Mouse (Mus musculus) liver (tissue): ENCODE results near the gene Cuta.
"Not testable (repeated sequence)": the region's sequence is repeated elsewhere in the genome, so short reads cannot be mapped to it uniquely, and the experiment has no call there.

Experiments
- DNase-seq: peaks from one replicate; pipeline ENCODE4 v3.0.0-alpha.2; 2020; ENCODE audit warnings: mixed read lengths

Cuta gene

DNA sequence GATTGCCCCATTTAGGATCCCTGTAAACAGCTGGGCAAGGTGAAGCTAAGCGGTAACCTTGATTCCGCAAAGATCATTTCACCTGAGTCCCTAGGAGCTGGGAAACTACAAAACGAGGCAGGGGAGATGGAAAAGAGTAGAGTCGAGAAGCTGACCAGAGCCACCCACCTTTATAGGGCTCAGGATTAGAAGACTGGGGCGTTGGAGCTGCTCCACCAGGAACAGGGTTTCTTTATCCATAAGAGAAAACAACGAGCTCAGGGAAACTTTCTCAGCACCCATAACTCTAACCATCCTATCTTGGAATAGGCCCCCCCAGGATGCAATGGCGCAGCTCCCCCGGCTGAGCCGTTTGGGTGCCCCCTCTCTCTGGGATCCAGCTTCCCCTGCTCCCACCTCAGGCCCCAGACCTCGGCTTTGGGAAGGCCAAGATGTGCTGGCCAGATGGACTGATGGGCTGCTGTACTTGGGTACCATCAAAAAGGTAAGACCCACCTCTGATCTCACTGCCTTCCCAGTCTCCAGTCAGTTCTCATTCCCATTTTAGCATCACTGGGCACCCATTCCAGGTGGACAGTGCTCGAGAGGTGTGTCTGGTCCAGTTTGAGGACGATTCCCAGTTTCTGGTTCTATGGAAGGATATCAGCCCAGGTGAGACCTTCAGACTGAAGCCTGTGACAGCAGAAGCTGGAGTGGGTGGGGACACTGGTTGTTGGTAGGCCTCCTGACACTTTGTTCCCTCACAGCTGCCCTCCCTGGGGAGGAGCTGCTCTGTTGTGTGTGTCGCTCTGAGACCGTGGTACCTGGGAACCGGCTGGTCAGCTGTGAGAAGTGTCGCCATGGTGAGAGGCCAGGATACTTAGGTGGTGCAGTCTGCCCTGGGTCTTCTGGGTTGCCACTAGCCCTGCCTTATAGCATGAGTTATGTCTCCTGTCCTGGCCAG is 5.2 kb downstream of the Cuta start:
- no peak for DNase-seq

GRCm38 (mm10) chr17:26933419-26933818 is 6.0 kb downstream of the Cuta start:
- DNase-seq = no peak

GRCm38 (mm10) chr17:26932839-26933398 is 6.5 kb downstream of the Cuta start, which contains the start of gene Phf1:
TSS of gene Phf1 (plus strand) at chr17:26933052.
- DNase-seq = peak; percentile 98

- peak; percentile 56 for DNase-seq
Observed at GRCm38 (mm10) chr17:26931795-26932194, 7.6 kb downstream of the Cuta start.

GRCm38 (mm10) chr17:26925414-26925813 is 14.0 kb downstream of the Cuta start:
- not testable (repeated sequence) for DNase-seq

DNA sequence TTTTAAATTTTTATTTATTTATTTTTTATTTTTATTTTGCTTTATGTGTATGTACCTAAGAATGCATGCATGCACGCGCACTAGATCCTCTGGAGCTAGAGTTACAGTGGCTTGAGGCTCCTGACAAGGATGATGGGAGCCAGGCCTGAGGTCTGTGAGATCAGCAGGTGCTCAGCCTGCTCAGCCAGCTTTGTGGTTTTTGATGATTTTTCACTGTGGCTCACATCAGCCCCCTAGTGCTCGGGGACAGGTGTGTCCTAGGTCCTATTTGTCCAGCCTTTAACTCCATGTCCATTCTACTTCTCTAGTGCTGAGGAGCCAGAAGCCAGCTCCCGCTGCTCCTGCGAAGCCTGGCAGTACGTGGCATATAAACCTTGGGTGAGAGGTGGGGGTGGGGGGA is 17.0 kb downstream of the Cuta start:
- not testable (repeated sequence) for DNase-seq

DNA sequence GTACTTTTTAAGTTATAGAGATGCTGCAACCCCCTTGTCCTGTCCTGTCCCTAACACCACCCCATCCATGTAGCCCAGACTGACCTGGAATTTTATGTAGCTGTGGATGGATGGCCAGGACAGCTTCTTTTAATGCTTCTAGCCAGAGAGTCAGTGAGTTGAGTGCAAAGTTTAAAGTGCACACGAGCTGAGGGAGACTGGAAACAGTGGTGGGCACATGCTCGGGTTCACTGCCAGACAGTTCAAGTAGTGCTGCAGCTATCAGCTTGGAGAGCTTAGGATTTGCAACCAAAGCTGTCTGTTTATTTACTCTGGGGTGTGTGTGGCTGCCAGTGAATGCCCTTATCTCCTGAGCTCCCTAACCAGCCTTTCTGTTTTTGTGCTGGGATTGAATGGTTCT is 19.9 kb downstream of the Cuta start:
- not testable (repeated sequence) for DNase-seq

DNA sequence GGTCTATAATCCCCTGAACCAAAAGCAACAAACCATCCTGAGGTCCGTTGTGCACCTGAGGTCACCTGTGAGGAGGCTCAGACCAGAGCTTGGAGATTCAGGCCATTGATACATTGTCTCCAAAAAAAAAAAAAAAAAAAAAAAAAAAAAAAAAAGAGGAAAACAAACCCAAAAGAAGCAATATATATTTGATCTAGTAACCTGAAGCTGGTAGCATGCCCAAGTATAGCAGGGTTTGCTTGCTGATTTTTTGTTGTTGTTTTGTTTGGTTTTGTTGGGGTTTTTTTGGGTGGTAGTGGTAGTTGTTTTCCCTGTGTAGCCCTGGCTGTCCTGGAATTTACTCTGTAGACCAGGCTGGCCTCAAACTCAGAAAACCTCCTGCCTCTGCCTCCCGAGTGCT is 21.0 kb downstream of the Cuta start:
- DNase-seq = no peak

GRCm38 (mm10) chr17:26917560-26917959 is 21.8 kb downstream of the Cuta start:
- DNase-seq = peak; percentile 21

DNA sequence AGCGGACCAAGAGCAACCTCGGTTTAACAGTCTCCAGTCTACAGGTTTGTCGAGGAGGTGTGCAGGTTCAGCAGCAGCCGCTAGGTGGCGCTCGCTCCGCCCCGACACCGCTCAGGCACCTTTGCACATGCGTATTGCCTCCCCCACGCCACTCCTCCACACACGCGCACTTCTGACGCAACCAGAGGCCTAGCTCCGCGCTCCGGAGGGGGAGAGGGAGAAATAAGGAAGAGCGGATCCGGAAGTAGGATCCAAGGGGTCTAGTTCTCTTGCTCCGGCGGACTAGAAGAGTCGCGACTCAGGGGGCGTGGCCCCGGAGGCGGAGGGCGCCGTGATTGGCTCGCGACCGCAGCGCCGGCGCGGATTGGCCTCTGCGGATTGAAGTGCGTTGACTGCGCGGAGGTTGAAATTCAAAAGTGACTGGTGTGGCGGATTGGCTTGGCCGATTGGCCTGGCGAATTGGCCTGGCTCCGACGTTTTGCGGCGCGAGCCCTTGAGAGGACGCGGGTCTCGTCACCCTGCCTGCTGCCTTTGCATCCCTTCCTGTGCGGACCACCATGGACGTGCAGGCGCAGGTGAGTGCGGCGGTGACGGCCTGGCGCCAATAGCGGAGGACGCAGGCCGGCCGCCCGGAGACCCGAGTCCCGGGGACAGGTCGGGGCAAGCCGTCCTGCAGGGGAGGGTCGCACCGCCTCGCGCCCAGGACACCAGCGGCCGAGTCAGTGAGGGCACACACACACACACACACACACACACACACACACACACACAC is 22.5 kb downstream of the Cuta start, which contains the start of gene Kifc5b:
TSS of gene Kifc5b (plus strand) at position 381 of the 772 bp plus-strand sequence.
- peak; percentile 98 for DNase-seq

DNA sequence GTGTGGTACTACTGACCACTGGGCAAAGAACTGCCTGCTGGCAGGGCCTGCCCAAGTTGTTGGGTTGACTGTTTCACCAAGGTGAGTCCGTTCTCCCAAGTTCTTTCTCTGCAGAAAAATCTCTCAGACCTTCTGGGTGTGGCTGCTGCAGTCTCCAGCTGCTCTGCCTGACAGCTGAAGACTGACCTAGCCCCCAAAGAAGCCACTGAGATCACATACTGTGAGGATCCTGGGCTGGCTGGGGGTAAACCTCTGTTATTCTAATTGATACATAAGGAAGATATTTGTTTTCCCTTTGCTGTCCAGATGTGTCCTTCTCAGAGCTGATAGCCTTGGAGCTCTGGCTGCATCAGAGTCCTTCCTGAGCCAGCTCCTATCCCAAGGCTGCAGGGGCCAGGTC is 24.1 kb downstream of the Cuta start:
- no peak for DNase-seq

DNA sequence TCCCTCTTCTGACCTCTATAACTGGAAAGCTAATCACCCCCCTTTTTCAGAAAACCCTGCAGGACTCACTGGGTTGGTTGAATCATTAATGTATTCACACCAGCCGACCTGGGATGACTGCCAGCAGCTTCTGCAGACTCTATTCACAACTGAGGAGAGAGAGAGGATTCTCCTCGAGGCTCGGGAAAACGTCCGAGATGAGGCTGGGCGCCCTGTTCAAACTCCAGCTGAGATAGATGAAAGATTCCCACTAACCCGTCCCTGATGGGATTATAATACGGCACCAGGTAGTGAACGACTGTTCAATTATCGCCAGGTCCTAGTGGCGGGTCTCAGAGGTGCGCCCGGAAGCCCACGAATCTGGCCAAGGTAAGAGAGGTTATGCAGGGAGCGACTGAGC is 31.9 kb downstream of the Cuta start:
- not testable (repeated sequence) for DNase-seq

- DNase-seq = no peak
Observed at GRCm38 (mm10) chr17:26904320-26904719, 35.0 kb downstream of the Cuta start.

GRCm38 (mm10) chr17:26900916-26901315 is 38.5 kb downstream of the Cuta start:
- DNase-seq = no peak

DNA sequence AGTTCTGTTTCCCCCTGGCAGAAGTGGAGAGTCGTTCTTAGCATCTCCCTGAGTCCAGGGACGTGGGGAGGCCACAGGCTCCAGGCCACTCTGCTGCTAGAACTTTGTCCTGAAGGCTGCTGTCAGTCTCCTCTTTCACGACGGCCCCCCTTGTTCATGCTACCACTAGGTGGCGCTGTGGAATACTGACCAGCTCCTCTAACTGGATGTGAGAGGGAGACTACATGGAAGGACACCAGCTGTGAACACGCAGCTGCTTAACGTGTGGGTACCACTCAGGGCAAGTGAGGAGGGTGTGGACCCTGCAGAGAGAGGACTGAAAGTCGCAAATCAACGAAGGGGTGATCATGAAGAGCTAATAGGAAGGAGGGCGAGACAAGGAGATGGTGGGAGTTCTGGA is 43.8 kb downstream of the Cuta start:
- DNase-seq = peak; percentile 77

- no peak for DNase-seq
Observed at GRCm38 (mm10) chr17:26894342-26894741, 45.0 kb downstream of the Cuta start.

- DNase-seq = no peak
Observed at GRCm38 (mm10) chr17:26893492-26893891, 45.9 kb downstream of the Cuta start.

DNA sequence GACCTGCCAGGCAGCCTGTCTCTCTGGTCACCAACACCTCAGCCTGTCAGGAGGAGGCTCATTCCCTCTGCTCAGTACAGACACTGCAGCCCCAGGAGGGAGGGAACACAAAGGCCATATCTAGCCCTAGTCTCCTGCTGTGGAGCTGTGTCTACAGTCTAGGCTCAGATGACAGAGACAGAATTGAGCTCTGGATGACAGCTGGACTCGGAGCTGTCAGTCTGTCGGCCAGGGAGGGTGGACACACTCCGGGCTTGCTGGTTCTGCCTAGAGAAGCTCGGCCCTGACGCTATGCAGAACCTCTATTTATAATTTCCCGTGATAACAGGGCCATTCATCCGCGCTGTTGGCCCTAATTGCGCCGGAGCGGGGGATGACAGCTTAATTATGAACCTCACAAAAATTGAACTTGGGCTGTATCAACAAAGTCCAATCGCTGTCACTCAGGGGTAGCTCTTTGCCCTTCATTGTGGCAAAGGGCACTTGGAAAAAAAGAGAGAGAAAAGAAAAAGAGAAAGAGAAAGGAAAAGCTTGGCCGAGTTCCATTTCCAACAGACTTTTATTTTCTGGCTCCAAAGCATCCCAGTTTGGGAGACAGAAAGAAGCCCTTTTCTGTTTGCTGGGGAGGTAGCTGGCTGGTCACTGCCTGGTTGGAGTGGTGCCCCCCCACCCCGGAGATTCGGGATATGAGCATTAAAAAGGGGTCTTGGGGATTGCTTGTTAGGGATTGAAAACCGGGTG is 46.6 kb downstream of the Cuta start:
- DNase-seq = no peak

- no peak for DNase-seq
Observed at GRCm38 (mm10) chr17:26887926-26888325, 51.4 kb downstream of the Cuta start.

GRCm38 (mm10) chr17:26886047-26886749 is 53.2 kb downstream of the Cuta start:
- peak; percentile 84 for DNase-seq

DNA sequence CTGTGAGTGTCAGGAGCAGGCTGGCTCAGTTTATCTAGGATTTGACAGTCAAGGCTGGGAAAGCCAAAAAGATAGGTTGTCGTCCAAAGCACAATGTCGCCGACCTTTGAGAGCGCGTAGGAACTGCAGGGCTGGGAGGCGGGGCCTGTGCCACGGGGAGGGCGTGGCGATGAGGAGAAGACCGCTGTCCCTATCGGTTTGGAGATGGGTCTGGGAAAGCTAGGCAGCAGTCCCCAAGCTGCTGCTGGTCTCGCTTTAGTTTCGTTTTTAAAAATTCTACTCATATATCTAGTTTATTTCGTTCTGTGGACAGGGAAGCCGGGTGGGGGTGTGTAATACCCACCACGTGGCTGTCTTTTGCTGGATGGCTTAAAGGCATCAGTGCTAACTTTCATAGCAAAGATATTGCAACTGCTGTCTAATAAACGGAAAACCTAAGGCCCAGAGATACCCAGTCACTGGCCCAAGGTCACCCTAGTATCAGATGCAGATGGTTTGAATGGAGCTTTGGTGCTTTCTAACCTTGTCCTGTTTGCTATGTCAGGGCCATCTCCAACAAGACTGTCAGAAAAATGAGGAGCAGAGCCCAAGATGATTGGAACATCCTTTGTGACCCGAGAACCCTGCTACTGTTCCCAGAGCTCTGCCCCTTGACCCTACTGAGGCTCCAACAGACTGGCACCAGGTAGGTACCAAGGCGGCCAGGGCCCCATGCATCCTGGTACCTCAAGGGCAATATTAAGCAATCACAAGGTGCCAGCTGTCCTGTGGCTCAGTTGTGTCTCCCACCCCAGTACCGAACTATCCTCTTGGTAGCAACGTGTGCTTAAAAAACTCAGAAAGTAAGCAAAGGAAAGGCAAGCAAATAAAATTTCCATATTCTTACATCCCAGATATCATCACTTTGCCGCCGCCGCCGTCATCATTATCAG is 54.1 kb downstream of the Cuta start:
- DNase-seq = peak; percentile 95
